Mouse (Mus musculus): Measurements from ENCODE around the gene 1700019D03Rik. TPM values are rescaled to one million over a fixed set of nuclear protein-coding genes. Genes with fewer than 3 reads are reported as not detected.

1700019D03Rik gene
- polyA plus RNA-seq (2012; ENCODE audit: insufficient read depth, insufficient read length, missing spikeins): 1.2 and 2.9 TPM in 2 replicates

DNA sequence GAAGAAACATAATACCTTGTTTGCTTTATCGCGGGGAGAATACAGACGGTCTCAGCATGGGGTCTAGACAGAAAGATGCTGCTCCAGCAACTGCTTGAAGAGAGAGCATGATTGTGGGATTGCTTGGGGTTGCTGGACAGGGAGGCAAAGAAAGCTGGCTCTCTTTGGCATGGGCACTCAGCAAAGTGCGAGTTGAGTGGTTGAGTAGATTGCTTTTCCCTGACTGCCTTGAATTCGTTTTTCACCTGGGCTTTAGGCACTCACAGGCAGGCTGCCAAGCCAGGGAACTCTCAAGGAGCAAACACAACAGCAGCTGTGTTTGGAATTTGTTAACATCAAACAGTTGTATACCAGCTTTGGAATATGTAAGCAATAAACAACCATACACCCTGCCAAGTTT lies at the start of gene 1700019D03Rik:
1700019D03Rik (minus strand) TSS at position 101 of the 400 bp plus-strand sequence.
- no peak within 1 kb of the TSS for H3K27ac ChIP-seq (replicated peaks; ENCODE audit: low read depth, low read length)
- H3K4me3 ChIP-seq (ENCODE audit: insufficient read depth, low read depth, low read length): no peak within 1 kb of the TSS
- H3K4me1 ChIP-seq (ENCODE audit: control insufficient read depth, insufficient read depth, insufficient read length, low read length): no peaks in the 10 kb centered on the region

DNA sequence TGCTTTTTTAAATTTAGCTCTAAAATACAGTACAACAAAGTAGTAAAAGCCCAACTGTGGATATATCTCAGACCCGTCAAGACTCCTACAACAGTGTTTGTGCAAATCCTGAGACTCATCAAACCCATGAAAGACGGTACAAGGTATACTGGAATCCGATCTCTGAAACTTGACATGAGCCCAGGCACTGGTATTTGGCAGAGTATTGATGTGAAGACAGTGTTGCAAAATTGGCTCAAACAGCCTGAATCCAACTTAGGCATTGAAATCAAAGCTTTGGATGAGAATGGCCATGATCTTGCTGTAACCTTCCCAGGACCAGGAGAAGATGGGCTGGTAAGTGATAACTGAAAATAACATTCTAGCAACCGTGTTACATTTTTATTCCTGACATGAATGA lies 43.9 kb upstream of the 1700019D03Rik start:
- no peak overlapping the region for H3K4me3 ChIP-seq (ENCODE audit: insufficient read depth, low read depth, low read length)
- H3K4me1 ChIP-seq (ENCODE audit: control insufficient read depth, insufficient read depth, insufficient read length, low read length): no peaks in the 10 kb centered on the region
- H3K27ac ChIP-seq (replicated peaks; ENCODE audit: low read depth, low read length): no peak overlapping the region

DNA sequence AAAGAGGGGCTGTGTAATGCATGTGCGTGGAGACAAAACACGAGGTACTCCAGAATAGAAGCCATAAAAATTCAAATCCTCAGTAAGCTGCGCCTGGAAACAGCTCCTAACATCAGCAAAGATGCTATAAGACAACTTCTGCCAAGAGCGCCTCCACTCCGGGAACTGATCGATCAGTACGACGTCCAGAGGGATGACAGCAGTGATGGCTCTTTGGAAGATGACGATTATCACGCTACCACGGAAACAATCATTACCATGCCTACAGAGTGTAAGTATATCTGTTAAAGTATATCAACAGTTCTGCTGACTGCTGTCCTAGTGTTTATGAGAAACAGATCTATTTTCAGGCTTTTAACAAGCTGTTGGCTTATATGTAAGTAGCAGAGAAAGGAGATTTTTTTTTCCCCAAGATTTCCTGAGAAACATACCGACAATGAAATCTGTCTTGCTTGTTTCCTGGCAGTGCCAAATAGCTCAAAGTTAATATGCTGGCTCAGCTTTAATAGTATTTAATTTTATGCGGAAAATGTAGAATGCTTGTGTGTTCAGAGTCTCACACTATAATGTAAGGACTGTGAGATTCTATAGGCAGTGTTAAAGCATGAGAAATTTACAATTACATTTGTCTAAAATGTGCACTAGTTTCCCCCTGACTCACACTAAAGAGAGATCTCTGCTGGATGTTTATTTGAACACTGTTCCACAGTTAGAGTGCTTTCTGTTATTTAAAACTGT lies 42.1 kb upstream of the 1700019D03Rik start:
- Histone ChIP-seq H3K27ac (replicated peaks; ENCODE audit: low read depth, low read length) (no peak overlapping the region), H3K4me3 (ENCODE audit: insufficient read depth, low read depth, low read length) (no peak overlapping the region), H3K4me1 (ENCODE audit: control insufficient read depth, insufficient read depth, insufficient read length, low read length) (no peaks in the 10 kb centered on the region)

DNA sequence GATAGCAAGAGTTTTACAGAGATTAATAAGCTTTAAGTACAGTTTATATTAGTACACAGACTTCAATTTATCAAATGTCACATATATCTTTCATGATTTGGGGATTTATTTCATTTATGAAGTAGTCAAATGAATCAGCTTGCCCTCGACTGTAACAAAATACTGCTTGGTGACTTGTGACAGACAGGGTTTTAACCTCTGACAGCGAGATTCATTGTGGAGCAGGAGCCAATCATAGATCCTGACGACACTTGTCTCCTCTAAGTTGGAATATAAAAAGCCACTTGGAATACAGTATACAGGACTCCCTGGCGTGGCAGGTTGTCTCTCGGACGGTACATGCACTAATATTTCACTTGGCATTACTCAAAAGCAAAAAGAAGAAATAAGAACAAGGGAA lies 41.4 kb upstream of the 1700019D03Rik start, which contains the start of gene Mstn:
Mstn (plus strand) TSS at position 301 of the 400 bp plus-strand sequence.
- H3K27ac ChIP-seq (replicated peaks; ENCODE audit: low read depth, low read length): no peak within 1 kb of the TSS
- no peaks in the 10 kb centered on the region for H3K4me1 ChIP-seq (ENCODE audit: control insufficient read depth, insufficient read depth, insufficient read length, low read length)
- no peak within 1 kb of the TSS for H3K4me3 ChIP-seq (ENCODE audit: insufficient read depth, low read depth, low read length)

DNA sequence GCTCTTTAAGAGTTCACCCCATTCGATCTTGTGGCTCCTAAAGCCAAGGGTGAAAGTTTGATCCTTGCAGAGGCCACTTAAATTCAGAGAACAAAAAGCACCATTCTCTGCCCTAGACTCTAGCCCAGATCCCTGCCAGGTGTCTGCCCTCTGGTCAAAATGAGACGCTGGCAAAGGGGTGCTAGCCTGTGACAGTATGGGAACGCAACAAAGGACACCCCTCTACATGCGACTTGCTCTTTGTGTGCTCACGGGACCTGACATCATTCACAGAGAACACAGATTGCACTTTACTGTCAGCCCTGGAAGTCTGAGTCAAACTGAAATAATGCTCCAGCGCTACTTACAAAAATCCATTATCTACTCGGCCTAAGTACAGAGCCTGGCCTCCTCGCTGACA lies 40.5 kb upstream of the 1700019D03Rik start:
- Histone ChIP-seq H3K27ac (replicated peaks; ENCODE audit: low read depth, low read length) (no peak overlapping the region), H3K4me3 (ENCODE audit: insufficient read depth, low read depth, low read length) (no peak overlapping the region), H3K4me1 (ENCODE audit: control insufficient read depth, insufficient read depth, insufficient read length, low read length) (no peaks in the 10 kb centered on the region)

DNA sequence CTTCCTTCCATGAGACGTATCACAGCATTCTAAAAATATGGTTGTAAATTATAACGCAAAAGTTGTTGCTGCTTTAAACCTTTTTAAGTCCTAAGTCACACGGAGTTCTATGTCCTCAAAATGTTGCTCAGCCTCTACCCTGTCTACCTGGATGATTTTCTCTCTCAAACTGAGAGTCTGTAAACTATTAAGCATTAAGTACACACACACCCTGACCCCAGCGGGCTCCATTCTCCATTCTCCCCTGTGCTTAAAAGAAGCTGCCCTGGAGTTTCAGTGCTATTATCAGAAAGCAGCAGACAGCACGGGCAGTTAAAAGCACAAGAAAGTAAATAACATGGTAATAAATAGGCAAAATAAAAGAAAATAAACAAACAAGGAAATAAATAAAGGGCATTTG lies 39.1 kb upstream of the 1700019D03Rik start:
- Histone ChIP-seq H3K4me1 (ENCODE audit: control insufficient read depth, insufficient read depth, insufficient read length, low read length) (no peaks in the 10 kb centered on the region), H3K4me3 (ENCODE audit: insufficient read depth, low read depth, low read length) (no peak overlapping the region), H3K27ac (replicated peaks; ENCODE audit: low read depth, low read length) (no peak overlapping the region)

DNA sequence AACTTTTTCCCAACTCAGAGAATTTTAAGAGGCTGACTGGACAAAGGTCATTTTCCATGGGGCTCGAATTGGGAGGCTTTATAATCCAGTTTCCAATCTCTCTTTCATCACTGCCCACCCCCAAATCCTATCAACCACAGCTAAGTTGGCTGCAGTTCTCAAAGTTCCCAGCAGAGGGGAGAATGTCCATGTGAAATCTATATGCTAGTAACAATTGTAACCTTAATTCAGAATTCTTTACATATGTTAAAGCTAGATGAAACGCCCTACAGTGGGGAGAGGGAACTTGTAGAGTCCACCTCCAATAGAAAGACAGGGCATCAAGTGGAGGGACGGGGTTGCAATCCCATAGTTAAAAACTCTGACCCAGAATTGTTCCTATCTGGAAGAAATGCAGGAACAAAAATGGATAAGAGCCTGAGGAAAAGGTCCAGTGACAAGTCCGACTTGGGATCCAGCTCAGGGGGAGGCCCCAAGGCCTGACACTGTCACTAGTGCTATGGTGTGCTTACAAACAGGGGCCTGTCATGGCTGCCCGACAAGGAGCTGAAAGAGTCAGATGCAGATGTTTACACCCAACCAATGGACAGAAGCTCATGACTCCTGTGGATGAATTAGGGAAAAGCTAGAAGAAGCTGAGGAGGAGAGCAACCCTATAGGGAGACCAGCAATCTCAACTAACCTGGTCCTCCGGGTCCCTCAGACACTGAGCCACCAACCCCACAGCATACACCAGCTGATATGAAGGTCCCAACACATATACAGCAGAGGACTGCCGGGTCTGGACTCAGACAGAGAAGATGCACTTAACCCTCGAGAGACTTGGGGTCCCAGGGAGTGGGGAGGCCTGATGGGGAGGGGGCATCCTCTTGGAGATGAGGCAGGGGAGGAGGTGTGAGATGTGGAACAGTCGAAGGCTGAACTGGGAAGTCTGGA lies 33.4 kb upstream of the 1700019D03Rik start:
- no peak overlapping the region for H3K4me3 ChIP-seq (ENCODE audit: insufficient read depth, low read depth, low read length)
- H3K4me1 ChIP-seq (ENCODE audit: control insufficient read depth, insufficient read depth, insufficient read length, low read length): no peaks in the 10 kb centered on the region
- H3K27ac ChIP-seq (replicated peaks; ENCODE audit: low read depth, low read length): no peak overlapping the region

DNA sequence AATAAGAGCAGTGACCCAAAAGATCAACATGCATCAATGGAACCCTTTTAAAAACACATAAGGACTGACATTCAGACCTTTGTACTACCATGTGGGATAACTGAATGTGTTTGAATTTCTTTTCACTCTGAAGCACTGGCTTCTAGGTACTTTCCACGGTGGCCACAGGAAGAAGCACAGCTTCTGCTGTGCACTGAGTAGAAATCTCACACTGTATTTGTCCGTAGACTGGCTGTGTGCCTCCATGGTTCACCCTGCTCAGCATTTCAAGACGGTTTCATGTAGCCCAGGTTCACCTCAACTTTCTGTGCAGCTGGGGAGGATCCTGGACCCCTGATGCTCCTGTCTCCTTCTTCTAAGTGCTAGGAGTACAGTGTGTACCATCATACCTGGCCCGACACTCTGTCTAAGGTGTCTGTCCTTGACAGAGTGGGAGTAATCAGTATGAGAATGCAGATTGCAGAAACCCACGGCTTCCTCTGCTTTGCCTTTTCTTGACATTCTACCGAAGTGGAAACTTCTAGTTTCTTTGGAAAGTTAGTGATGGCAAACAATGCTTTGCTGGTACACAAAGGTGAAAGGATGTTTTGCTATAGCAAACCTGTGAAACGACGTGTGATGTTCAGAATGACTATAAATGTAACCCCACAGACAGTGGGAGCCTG lies 29.9 kb upstream of the 1700019D03Rik start:
- no peaks in the 10 kb centered on the region for H3K4me1 ChIP-seq (ENCODE audit: control insufficient read depth, insufficient read depth, insufficient read length, low read length)
- H3K27ac ChIP-seq (replicated peaks; ENCODE audit: low read depth, low read length): no peak overlapping the region
- H3K4me3 ChIP-seq (ENCODE audit: insufficient read depth, low read depth, low read length): no peak overlapping the region

DNA sequence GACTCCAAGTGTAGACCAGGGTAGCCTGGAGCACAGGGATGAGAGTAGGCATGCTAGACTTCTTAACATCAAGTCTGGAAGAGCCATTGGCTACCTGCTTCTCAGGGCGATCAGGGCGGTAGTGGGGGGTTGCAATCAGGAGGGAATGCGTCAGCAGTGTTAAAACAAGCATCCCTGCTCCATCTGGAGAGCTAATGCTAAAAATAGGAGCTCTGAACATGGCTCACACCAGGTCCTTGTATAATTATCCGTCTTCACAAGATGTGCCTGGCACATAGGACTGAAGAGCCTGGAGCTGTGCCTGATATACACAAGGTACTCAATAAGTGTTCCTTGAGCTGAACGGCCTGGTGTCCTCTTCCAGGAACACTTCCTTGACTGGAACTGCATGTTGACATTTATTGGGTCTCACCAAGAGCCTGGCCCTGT lies 17.5 kb upstream of the 1700019D03Rik start:
- no peak overlapping the region for H3K27ac ChIP-seq (replicated peaks; ENCODE audit: low read depth, low read length)

DNA sequence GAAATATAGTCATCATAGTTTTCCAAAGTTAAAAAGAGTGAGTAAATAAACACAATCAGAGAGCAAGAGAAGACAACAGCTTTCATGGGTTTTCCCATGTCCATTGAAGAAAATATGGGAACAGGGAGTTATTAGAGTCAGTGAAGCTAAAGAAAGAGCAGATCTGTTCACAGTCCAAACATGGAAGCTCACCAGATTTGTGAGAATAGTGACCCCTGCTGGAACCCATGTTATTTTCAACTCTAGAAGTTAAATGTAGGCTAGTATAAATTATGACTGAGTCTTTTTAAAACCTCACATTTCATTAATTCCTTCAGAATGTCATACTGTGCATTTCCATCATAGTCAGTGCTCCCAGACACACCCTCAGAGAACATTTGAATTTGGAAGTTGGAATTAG lies 12.6 kb upstream of the 1700019D03Rik start:
- no peaks in the 10 kb centered on the region for H3K4me1 ChIP-seq (ENCODE audit: control insufficient read depth, insufficient read depth, insufficient read length, low read length)
- H3K27ac ChIP-seq (replicated peaks; ENCODE audit: low read depth, low read length): no peak overlapping the region
- no peak overlapping the region for H3K4me3 ChIP-seq (ENCODE audit: insufficient read depth, low read depth, low read length)

More for the DNA sequence above, 17.5 kb upstream of the 1700019D03Rik start:
- H3K4me1 ChIP-seq (ENCODE audit: control insufficient read depth, insufficient read depth, insufficient read length, low read length): no peaks in the 10 kb centered on the region
- no peak overlapping the region for H3K4me3 ChIP-seq (ENCODE audit: insufficient read depth, low read depth, low read length)

DNA sequence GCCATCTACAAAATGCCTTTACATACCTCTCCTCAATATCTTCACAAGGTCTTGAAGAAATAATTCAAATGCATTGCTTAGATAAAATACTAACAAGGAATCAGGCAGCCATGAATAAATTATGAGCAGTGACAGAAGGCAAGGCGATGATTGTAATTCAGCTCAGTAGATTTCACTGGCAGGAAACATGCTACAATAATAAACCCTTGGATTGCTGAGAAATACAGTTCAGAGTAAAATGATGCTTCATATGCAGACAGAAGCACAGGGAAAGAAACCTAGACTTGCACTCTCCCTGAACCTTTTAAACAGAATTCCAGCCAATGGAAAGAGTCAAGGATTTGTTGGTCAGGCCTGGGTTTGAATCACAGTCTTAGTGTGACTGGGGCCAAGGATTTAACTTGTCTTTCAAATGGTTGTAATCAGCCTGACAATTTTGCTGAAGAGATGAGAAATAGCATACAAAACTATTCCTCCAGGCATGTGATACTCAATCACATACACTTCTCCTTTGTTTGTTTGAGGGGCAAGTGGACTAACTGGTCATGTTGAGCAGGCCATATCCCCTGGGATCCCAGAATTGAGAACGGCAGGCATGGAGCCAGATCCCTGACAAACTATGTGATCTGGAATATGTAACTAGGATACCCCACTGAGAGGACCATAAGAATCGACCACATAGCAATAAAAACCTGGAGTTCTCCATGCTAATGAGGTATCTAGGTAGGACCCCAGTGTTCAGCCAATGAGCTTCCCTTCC lies 1.1 kb downstream of the 1700019D03Rik start:
- Histone ChIP-seq H3K4me1 (ENCODE audit: control insufficient read depth, insufficient read depth, insufficient read length, low read length) (no peaks in the 10 kb centered on the region), H3K4me3 (ENCODE audit: insufficient read depth, low read depth, low read length) (no peak overlapping the region), H3K27ac (replicated peaks; ENCODE audit: low read depth, low read length) (no peak overlapping the region)

DNA sequence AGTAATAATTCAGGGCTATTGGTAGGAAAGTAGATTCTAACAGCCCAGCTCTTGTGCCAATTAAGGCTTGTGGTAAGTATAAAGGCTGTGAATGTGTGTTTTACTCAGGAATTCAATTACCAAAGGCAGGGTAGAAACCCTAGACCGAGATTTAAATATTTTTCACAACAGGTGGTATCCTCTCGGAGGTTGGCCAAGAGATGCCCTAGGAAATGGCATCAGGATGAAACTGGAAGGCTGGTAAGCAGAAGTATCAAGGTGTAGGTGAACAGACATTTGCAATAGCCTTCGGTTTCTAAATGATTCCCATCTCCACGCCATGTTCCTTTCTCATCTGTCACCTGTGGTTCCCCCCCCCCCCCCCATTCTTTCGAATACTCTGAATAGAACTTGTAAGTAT lies 4.4 kb downstream of the 1700019D03Rik start:
- no peaks in the 10 kb centered on the region for H3K4me1 ChIP-seq (ENCODE audit: control insufficient read depth, insufficient read depth, insufficient read length, low read length)
- no peak overlapping the region for H3K4me3 ChIP-seq (ENCODE audit: insufficient read depth, low read depth, low read length)
- no peak overlapping the region for H3K27ac ChIP-seq (replicated peaks; ENCODE audit: low read depth, low read length)

DNA sequence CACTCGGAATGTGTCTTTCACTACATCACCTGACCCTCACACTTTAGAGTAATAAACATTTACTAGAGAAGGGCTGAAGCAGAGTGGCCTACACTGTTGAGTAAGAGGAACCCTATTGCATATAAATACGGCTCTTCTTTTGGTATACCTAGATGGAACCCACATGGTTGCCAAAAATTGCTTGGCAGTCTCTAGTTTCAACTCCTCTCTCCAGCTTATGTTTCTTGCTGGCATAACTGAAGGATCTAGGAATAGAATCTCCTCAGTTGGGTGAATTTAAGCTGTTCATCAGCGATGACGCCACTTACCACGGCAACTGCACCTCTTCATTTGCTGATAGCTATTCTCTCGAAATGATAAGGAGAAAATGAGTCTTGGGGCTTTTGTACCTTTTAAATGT lies 5.3 kb downstream of the 1700019D03Rik start:
- Histone ChIP-seq H3K27ac (replicated peaks; ENCODE audit: low read depth, low read length) (no peak overlapping the region), H3K4me1 (ENCODE audit: control insufficient read depth, insufficient read depth, insufficient read length, low read length) (no peaks in the 10 kb centered on the region), H3K4me3 (ENCODE audit: insufficient read depth, low read depth, low read length) (no peak overlapping the region)

DNA sequence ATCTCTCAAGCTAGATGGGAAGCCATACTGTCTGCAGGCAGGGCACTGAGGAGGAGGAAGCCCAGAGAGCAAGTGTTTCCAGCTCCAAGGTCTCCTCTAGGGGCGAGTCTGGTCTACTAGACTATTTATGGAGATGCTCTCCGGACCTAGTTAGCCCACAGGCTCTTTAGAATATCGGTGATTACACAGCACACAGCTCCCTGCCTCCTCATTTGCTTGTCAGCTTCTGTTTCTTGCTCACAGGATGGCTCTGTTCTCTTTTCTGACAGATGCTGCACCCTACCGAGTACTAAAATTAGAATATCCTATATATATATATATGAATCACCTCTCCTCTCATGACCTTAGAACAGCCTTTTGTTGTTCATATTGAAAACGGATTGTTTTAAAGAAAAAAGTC lies 33.3 kb downstream of the 1700019D03Rik start:
- H3K27ac ChIP-seq (replicated peaks; ENCODE audit: low read depth, low read length): no peak overlapping the region

More for the DNA sequence above, 33.3 kb downstream of the 1700019D03Rik start:
- Histone ChIP-seq H3K4me3 (ENCODE audit: insufficient read depth, low read depth, low read length) (no peak overlapping the region), H3K4me1 (ENCODE audit: control insufficient read depth, insufficient read depth, insufficient read length, low read length) (no peaks in the 10 kb centered on the region)

All from brown adipose tissue, adult 24 weeks (tissue).